Mouse (Mus musculus) liver, embryonic 16.5 days (tissue): Measurements from ENCODE around the gene Pfdn5. TPM values are rescaled to one million over a fixed set of nuclear protein-coding genes. Genes with fewer than 3 reads are reported as not detected.

ENCODE experiments used
- ATAC-seq: fragments of 200-750 bp; cut with Nextera tagmentation; 2 replicates; pipeline ENCODE4 v1.8.0; 2017; ENCODE audit warnings: low read depth, mild to moderate bottlenecking, moderate number of reproducible peaks, moderate library complexity
- H3K27ac ChIP-seq: fragments of 300-500 bp; sonication (generic); 2 replicates; pipeline ENCODE4 v1.5.1; 2014; ENCODE audit warnings: mild to moderate bottlenecking, low read length
- H3K27me3 ChIP-seq: fragments of 300-500 bp; sonication (generic); 2 replicates; pipeline ENCODE4 v1.6.1; 2014; ENCODE audit warnings: low read depth, low read length, mixed read lengths; ENCODE audit not compliant: control insufficient read depth, insufficient read depth
- H3K36me3 ChIP-seq: fragments of 300-500 bp; sonication (generic); 2 replicates; pipeline ENCODE4 v1.6.1; 2014; ENCODE audit warnings: mild to moderate bottlenecking; ENCODE audit not compliant: control insufficient read depth, insufficient read depth
- H3K4me1 ChIP-seq: fragments of 300-500 bp; sonication (generic); 2 replicates; pipeline ENCODE4 v1.6.1; 2014; ENCODE audit warnings: low read depth, low read length, mixed read lengths; ENCODE audit not compliant: control insufficient read depth
- H3K4me2 ChIP-seq: fragments of 300-500 bp; sonication (generic); 2 replicates; pipeline ENCODE4 v1.6.1; 2014; ENCODE audit warnings: low read depth, low read length, mixed read lengths
- H3K4me3 ChIP-seq: fragments of 300-500 bp; sonication (generic); 2 replicates; pipeline ENCODE4 v1.5.1; 2014; ENCODE audit warnings: low read depth, mild to moderate bottlenecking, low read length
- H3K9ac ChIP-seq: fragments of 300-500 bp; sonication (generic); 2 replicates; pipeline ENCODE4 v1.6.1; 2014; ENCODE audit warnings: low read depth, low read length
- H3K9me3 ChIP-seq: fragments of 300-500 bp; sonication (generic); replicated peaks from 2 replicates; pipeline ENCODE4 v1.6.1; 2016; ENCODE audit warnings: low read length; ENCODE audit not compliant: control insufficient read depth
- WGBS: fragments of 180-500 bp; shearing (Covaris S2); extraction: QIAGEN DNeasy Blood & Tissue Kit; methylation state at CpG from one replicate; pipeline ENCODE4 v1.1.7; 2014; ENCODE audit not compliant: insufficient replicate concordance; 5-methylcytosine and 5-hydroxymethylcytosine counted together
- polyA plus RNA-seq: library from polyadenylated mRNA; unstranded; fragments of >200 nt; fragmentation: Nextera tagmentation; extraction: Ambion mirVana; gene quantifications from 2 replicates; pipeline ENCODE4 v1.2.1, GENCODE M21; 2015

Gene Pfdn5
- polyA plus RNA-seq, 1 experiment from 2014 or later = 107 TPM

GRCm38 (mm10) chr15:102295633-102296367 lies 30.1 kb upstream of the Pfdn5 start, which contains the start of gene Espl1:
TSS of gene Espl1 (plus strand) at chr15:102296266.
- H3K36me3 ChIP-seq = peaks cover 23% of the 10 kb centered on the region
- peak within 1 kb of the TSS; percentile 89 for H3K9ac ChIP-seq
- 5% methylated on average over 25 of the region's 25 CpGs for WGBS
- peaks cover 8% of the 10 kb centered on the region for H3K4me1 ChIP-seq
- H3K27me3 ChIP-seq = no peaks in the 10 kb centered on the region
- peak within 1 kb of the TSS; percentile 75 for H3K4me2 ChIP-seq
- H3K9me3 ChIP-seq = no peaks in the 10 kb centered on the region
- peak within 1 kb of the TSS; percentile 78 for H3K27ac ChIP-seq
- peak within 1 kb of the TSS; percentile 93 for H3K4me3 ChIP-seq
- ATAC-seq = peak; percentile 99

GRCm38 (mm10) chr15:102296368-102297006 lies 29.4 kb upstream of the Pfdn5 start:
- WGBS = 2% methylated on average over 24 of the region's 24 CpGs
- Histone ChIP-seq H3K4me1 (peaks cover 8% of the 10 kb centered on the region), H3K36me3 (peaks cover 29% of the 10 kb centered on the region), H3K9me3 (no peaks in the 10 kb centered on the region), H3K9ac (peak overlapping the region; percentile 89), H3K27me3 (no peaks in the 10 kb centered on the region), H3K27ac (peak overlapping the region; percentile 78), H3K4me3 (peak overlapping the region; percentile 93), H3K4me2 (peak overlapping the region; percentile 75)
- no peak for ATAC-seq

- Histone ChIP-seq H3K36me3 (peaks cover 74% of the 10 kb centered on the region), H3K4me1 (no peaks in the 10 kb centered on the region; the same call in 1 of the 2 replicates), H3K4me2 (no peak overlapping the region), H3K9ac (no peak overlapping the region), H3K27me3 (no peaks in the 10 kb centered on the region), H3K27ac (no peak overlapping the region), H3K4me3 (no peak overlapping the region), H3K9me3 (no peaks in the 10 kb centered on the region)
- WGBS = 85% methylated on average over 6 of the region's 6 CpGs
- ATAC-seq = no peak
Measured at GRCm38 (mm10) chr15:102302542-102302941, 23.4 kb upstream of the Pfdn5 start.

GRCm38 (mm10) chr15:102308717-102309116 lies 17.2 kb upstream of the Pfdn5 start:
- Histone ChIP-seq H3K27ac (no peak overlapping the region), H3K27me3 (no peaks in the 10 kb centered on the region), H3K4me3 (no peak overlapping the region), H3K9ac (no peak overlapping the region), H3K4me1 (no peaks in the 10 kb centered on the region), H3K4me2 (no peak overlapping the region), H3K36me3 (peaks cover 73% of the 10 kb centered on the region), H3K9me3 (no peaks in the 10 kb centered on the region)
- 85% methylated on average over 9 of the region's 9 CpGs for WGBS
- no peak for ATAC-seq

- Histone ChIP-seq H3K36me3 (peaks cover 71% of the 10 kb centered on the region), H3K27ac (no peak overlapping the region)
- ATAC-seq = no peak
Measured at GRCm38 (mm10) chr15:102310074-102310845, 15.7 kb upstream of the Pfdn5 start.

GRCm38 (mm10) chr15:102311489-102311888 lies 14.4 kb upstream of the Pfdn5 start:
- Histone ChIP-seq H3K4me1 (no peaks in the 10 kb centered on the region), H3K4me2 (no peak overlapping the region), H3K9me3 (no peaks in the 10 kb centered on the region), H3K9ac (no peak overlapping the region), H3K27me3 (no peaks in the 10 kb centered on the region), H3K4me3 (no peak overlapping the region), H3K36me3 (peaks cover 71% of the 10 kb centered on the region), H3K27ac (no peak overlapping the region)
- ATAC-seq = no peak

More at GRCm38 (mm10) chr15:102310074-102310845, 15.7 kb upstream of the Pfdn5 start:
- Histone ChIP-seq H3K9ac (no peak overlapping the region), H3K4me1 (no peaks in the 10 kb centered on the region), H3K4me2 (no peak overlapping the region), H3K9me3 (no peaks in the 10 kb centered on the region), H3K27me3 (no peaks in the 10 kb centered on the region), H3K4me3 (no peak overlapping the region)
- WGBS = 85% methylated on average over 10 of the region's 10 CpGs

GRCm38 (mm10) chr15:102315292-102315691 lies 10.6 kb upstream of the Pfdn5 start:
- H3K4me2 ChIP-seq = no peak overlapping the region
- H3K9ac ChIP-seq = no peak overlapping the region
- WGBS = 87% methylated on average over 8 of the region's 8 CpGs
- H3K4me1 ChIP-seq = no peaks in the 10 kb centered on the region
- H3K27ac ChIP-seq = no peak overlapping the region
- H3K27me3 ChIP-seq = no peaks in the 10 kb centered on the region
- no peak overlapping the region for H3K4me3 ChIP-seq
- no peaks in the 10 kb centered on the region for H3K9me3 ChIP-seq
- H3K36me3 ChIP-seq = peaks cover 62% of the 10 kb centered on the region
- ATAC-seq = 0 out of 2 replicates have a peak, but pooled peaks have one; percentile 21

GRCm38 (mm10) chr15:102316263-102316662 lies 9.7 kb upstream of the Pfdn5 start:
- Histone ChIP-seq H3K9ac (no peak overlapping the region), H3K27me3 (no peaks in the 10 kb centered on the region), H3K9me3 (no peaks in the 10 kb centered on the region), H3K27ac (no peak overlapping the region), H3K4me2 (no peak overlapping the region), H3K4me3 (no peak overlapping the region), H3K36me3 (peaks cover 70% of the 10 kb centered on the region), H3K4me1 (no peaks in the 10 kb centered on the region)
- WGBS = 83% methylated on average over 6 of the region's 6 CpGs
- no peak for ATAC-seq
